Mouse (Mus musculus): ENCODE measurements around the gene Olfr228. TPM values are rescaled to one million over a fixed set of nuclear protein-coding genes. Genes with fewer than 3 reads are reported as not detected.
"Not testable (repeated sequence)": the region's sequence is repeated elsewhere in the genome, so short reads cannot be mapped to it uniquely, and the experiment has no call there.

Gene Olfr228
- polyA plus RNA-seq (2014; fragmentation: Nextera tagmentation; extraction: Ambion mirVana), result not detected in 2 replicates

- ATAC-seq (ENCODE audit: low FRiP score, low TSS enrichment), result no peak
- 45% methylated on average over 1 of the region's 1 CpGs for WGBS
- Histone ChIP-seq H3K9me3 (ENCODE audit: control insufficient read depth, low read length) (no peaks in the 10 kb centered on the region), H3K36me3 (ENCODE audit: control insufficient read depth, insufficient read depth, low read length) (no peaks in the 10 kb centered on the region), H3K4me1 (ENCODE audit: control insufficient read depth, insufficient read depth, low read length) (no peaks in the 10 kb centered on the region), H3K27me3 (ENCODE audit: control insufficient read depth, insufficient read depth, low read length) (no peaks in the 10 kb centered on the region), H3K4me2 (ENCODE audit: low read length) (no peak within 1 kb of the TSS), H3K9ac (replicated peaks; ENCODE audit: low read length) (no peak within 1 kb of the TSS), H3K4me3 (replicated peaks; ENCODE audit: low read depth, low read length) (no peak within 1 kb of the TSS), H3K27ac (replicated peaks; ENCODE audit: low read depth, low read length) (no peak within 1 kb of the TSS)
- DNase-seq, result no peak
Observed at GRCm38 (mm10) chr2:86487286-86487685, at the start of gene Olfr228. TSS of gene Olfr228 (minus strand) at chr2:86487386.

GRCm38 (mm10) chr2:86530991-86531390, 43.8 kb upstream of the Olfr228 start:
- no peak overlapping the region for H3K27ac ChIP-seq (replicated peaks; ENCODE audit: low read depth, low read length)
- ATAC-seq (ENCODE audit: low FRiP score, low TSS enrichment) (no peak), DNase-seq (no peak)
- H3K36me3 ChIP-seq (ENCODE audit: control insufficient read depth, insufficient read depth, low read length), result no peaks in the 10 kb centered on the region
- H3K4me2 ChIP-seq (ENCODE audit: low read length), result no peak overlapping the region
- no peak overlapping the region for H3K4me3 ChIP-seq (replicated peaks; ENCODE audit: low read depth, low read length)
- H3K27me3 ChIP-seq (ENCODE audit: control insufficient read depth, insufficient read depth, low read length), result no peaks in the 10 kb centered on the region
- H3K9me3 ChIP-seq (ENCODE audit: control insufficient read depth, low read length), result no peaks in the 10 kb centered on the region
- no peaks in the 10 kb centered on the region for H3K4me1 ChIP-seq (ENCODE audit: control insufficient read depth, insufficient read depth, low read length)
- WGBS, result 74% methylated on average over 1 of the region's 1 CpGs
- no peak overlapping the region for H3K9ac ChIP-seq (replicated peaks; ENCODE audit: low read length)

GRCm38 (mm10) chr2:86508161-86508560, 21.0 kb upstream of the Olfr228 start, which contains the start of gene Olfr1076:
TSS of gene Olfr1076 (plus strand) at chr2:86508461.
- Histone ChIP-seq H3K27me3 (ENCODE audit: control insufficient read depth, insufficient read depth, low read length) (no peaks in the 10 kb centered on the region), H3K4me3 (replicated peaks; ENCODE audit: low read depth, low read length) (no peak within 1 kb of the TSS), H3K27ac (replicated peaks; ENCODE audit: low read depth, low read length) (no peak within 1 kb of the TSS), H3K9me3 (ENCODE audit: control insufficient read depth, low read length) (no peaks in the 10 kb centered on the region), H3K4me2 (ENCODE audit: low read length) (no peak within 1 kb of the TSS), H3K9ac (replicated peaks; ENCODE audit: low read length) (no peak within 1 kb of the TSS), H3K4me1 (ENCODE audit: control insufficient read depth, insufficient read depth, low read length) (no peaks in the 10 kb centered on the region), H3K36me3 (ENCODE audit: control insufficient read depth, insufficient read depth, low read length) (no peaks in the 10 kb centered on the region)
- ATAC-seq (ENCODE audit: low FRiP score, low TSS enrichment) (no peak), DNase-seq (no peak)
- 86% methylated on average over 1 of the region's 1 CpGs for WGBS

- H3K27ac ChIP-seq (replicated peaks; ENCODE audit: low read depth, low read length), result no peak overlapping the region
- ATAC-seq (ENCODE audit: low FRiP score, low TSS enrichment) (peak; percentile 64; the same call in 1 of the 2 replicates), DNase-seq (peak; percentile 74)
- 40% methylated on average over 10 of the region's 10 CpGs for WGBS
- H3K4me1 ChIP-seq (ENCODE audit: control insufficient read depth, insufficient read depth, low read length), result no peaks in the 10 kb centered on the region
- H3K4me3 ChIP-seq (replicated peaks; ENCODE audit: low read depth, low read length), result no peak overlapping the region
- H3K9ac ChIP-seq (replicated peaks; ENCODE audit: low read length), result no peak overlapping the region
- H3K36me3 ChIP-seq (ENCODE audit: control insufficient read depth, insufficient read depth, low read length), result no peaks in the 10 kb centered on the region
- H3K9me3 ChIP-seq (ENCODE audit: control insufficient read depth, low read length), result no peaks in the 10 kb centered on the region
- H3K4me2 ChIP-seq (ENCODE audit: low read length), result no peak overlapping the region
- H3K27me3 ChIP-seq (ENCODE audit: control insufficient read depth, insufficient read depth, low read length), result no peaks in the 10 kb centered on the region
Observed at GRCm38 (mm10) chr2:86464442-86465109, 22.6 kb downstream of the Olfr228 start.

- 79% methylated on average over 1 of the region's 1 CpGs for WGBS
- no peak overlapping the region for H3K4me3 ChIP-seq (replicated peaks; ENCODE audit: low read depth, low read length)
- ATAC-seq (ENCODE audit: low FRiP score, low TSS enrichment) (no peak), DNase-seq (no peak)
- no peaks in the 10 kb centered on the region for H3K36me3 ChIP-seq (ENCODE audit: control insufficient read depth, insufficient read depth, low read length)
- H3K9ac ChIP-seq (replicated peaks; ENCODE audit: low read length), result no peak overlapping the region
- H3K27ac ChIP-seq (replicated peaks; ENCODE audit: low read depth, low read length), result no peak overlapping the region
- no peaks in the 10 kb centered on the region for H3K9me3 ChIP-seq (ENCODE audit: control insufficient read depth, low read length)
- H3K4me1 ChIP-seq (ENCODE audit: control insufficient read depth, insufficient read depth, low read length), result no peaks in the 10 kb centered on the region
- no peak overlapping the region for H3K4me2 ChIP-seq (ENCODE audit: low read length)
- H3K27me3 ChIP-seq (ENCODE audit: control insufficient read depth, insufficient read depth, low read length), result no peaks in the 10 kb centered on the region
Observed at GRCm38 (mm10) chr2:86460434-86460833, 26.8 kb downstream of the Olfr228 start.

GRCm38 (mm10) chr2:86456169-86456568, 31.0 kb downstream of the Olfr228 start, which contains the start of gene Olfr1066:
TSS of gene Olfr1066 (minus strand) at chr2:86456269.
- no peak within 1 kb of the TSS for H3K9ac ChIP-seq (replicated peaks; ENCODE audit: low read length)
- DNase-seq, result no peak
- no peak for ATAC-seq (ENCODE audit: low FRiP score, low TSS enrichment)
- H3K4me3 ChIP-seq (replicated peaks; ENCODE audit: low read depth, low read length), result no peak within 1 kb of the TSS
- H3K4me1 ChIP-seq (ENCODE audit: control insufficient read depth, insufficient read depth, low read length), result no peaks in the 10 kb centered on the region
- H3K27me3 ChIP-seq (ENCODE audit: control insufficient read depth, insufficient read depth, low read length), result no peaks in the 10 kb centered on the region
- WGBS, result 94% methylated on average over 1 of the region's 1 CpGs
- H3K9me3 ChIP-seq (ENCODE audit: control insufficient read depth, low read length), result no peaks in the 10 kb centered on the region
- no peak within 1 kb of the TSS for H3K27ac ChIP-seq (replicated peaks; ENCODE audit: low read depth, low read length)
- H3K36me3 ChIP-seq (ENCODE audit: control insufficient read depth, insufficient read depth, low read length), result no peaks in the 10 kb centered on the region
- H3K4me2 ChIP-seq (ENCODE audit: low read length), result no peak within 1 kb of the TSS

GRCm38 (mm10) chr2:86450491-86450890, 36.7 kb downstream of the Olfr228 start, which contains the start of gene Olfr1065:
TSS of gene Olfr1065 (minus strand) at chr2:86450591.
- H3K27ac ChIP-seq (replicated peaks; ENCODE audit: low read depth, low read length); ATAC-seq (ENCODE audit: low FRiP score, low TSS enrichment); H3K9ac ChIP-seq (replicated peaks; ENCODE audit: low read length); H3K9me3 ChIP-seq (ENCODE audit: control insufficient read depth, low read length); H3K4me2 ChIP-seq (ENCODE audit: low read length); DNase-seq; H3K27me3 ChIP-seq (ENCODE audit: control insufficient read depth, insufficient read depth, low read length); H3K36me3 ChIP-seq (ENCODE audit: control insufficient read depth, insufficient read depth, low read length); H3K4me3 ChIP-seq (replicated peaks; ENCODE audit: low read depth, low read length); H3K4me1 ChIP-seq (ENCODE audit: control insufficient read depth, insufficient read depth, low read length): not testable (repeated sequence)
- WGBS, result no CpG with 5 or more reads among the region's 1 CpGs

GRCm38 (mm10) chr2:86442101-86442500, 45.1 kb downstream of the Olfr228 start:
- not testable (repeated sequence) for H3K27me3 ChIP-seq (ENCODE audit: control insufficient read depth, insufficient read depth, low read length); H3K9me3 ChIP-seq (ENCODE audit: control insufficient read depth, low read length); H3K4me3 ChIP-seq (replicated peaks; ENCODE audit: low read depth, low read length); H3K9ac ChIP-seq (replicated peaks; ENCODE audit: low read length); H3K4me2 ChIP-seq (ENCODE audit: low read length); H3K27ac ChIP-seq (replicated peaks; ENCODE audit: low read depth, low read length); ATAC-seq (ENCODE audit: low FRiP score, low TSS enrichment); H3K4me1 ChIP-seq (ENCODE audit: control insufficient read depth, insufficient read depth, low read length); H3K36me3 ChIP-seq (ENCODE audit: control insufficient read depth, insufficient read depth, low read length); DNase-seq
- WGBS, result 40% methylated on average over 1 of the region's 1 CpGs
